Mouse (Mus musculus) adrenal gland, postnatal 10 days (tissue): ENCODE results near the gene Shld1. TPM values are rescaled to one million over a fixed set of nuclear protein-coding genes. Genes with fewer than 3 reads are reported as not detected.

ENCODE experiments used
- DNase-seq: peaks from one replicate; pipeline ENCODE4 v3.0.0; 2021; ENCODE audit warnings: mixed read lengths
- total RNA-seq, 2 experiments: library from RNA; stranded (reverse); gene quantifications; 2 replicates each; pipeline ENCODE4 v1.2.3; 2021

Gene Shld1
- total RNA-seq, 2 experiments from 2014 or later: 7.6 to 9.9 TPM

DNA sequence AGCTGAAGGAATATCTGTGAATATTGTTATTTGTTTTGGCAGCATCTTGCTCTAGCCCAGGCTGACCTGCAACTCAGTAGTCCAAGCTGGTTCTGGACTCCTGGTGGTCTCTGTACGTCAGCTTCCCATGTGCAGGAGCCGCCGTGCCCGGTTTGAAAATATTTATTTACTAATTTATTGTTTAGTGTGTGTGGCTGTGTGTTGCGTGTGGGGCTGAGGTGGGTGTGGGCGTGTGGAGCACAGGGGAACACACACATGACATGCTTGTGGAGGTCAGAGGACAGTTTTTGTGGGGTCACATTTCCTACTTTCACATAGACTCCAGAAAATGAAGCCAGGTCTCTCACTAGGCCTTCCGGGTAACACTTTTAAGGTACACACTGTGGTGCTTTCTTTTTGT is 37.8 kb downstream of the Shld1 start:
- DNase-seq: no peak

GRCm38 (mm10) chr2:132725376-132725905 is 38.7 kb downstream of the Shld1 start:
- no peak for DNase-seq

- DNase-seq: no peak
Observed at GRCm38 (mm10) chr2:132726156-132726555, 39.4 kb downstream of the Shld1 start.

GRCm38 (mm10) chr2:132732940-132733339 is 46.2 kb downstream of the Shld1 start:
- DNase-seq: no peak

GRCm38 (mm10) chr2:132733603-132734573 is 47.2 kb downstream of the Shld1 start:
- DNase-seq: no peak

DNA sequence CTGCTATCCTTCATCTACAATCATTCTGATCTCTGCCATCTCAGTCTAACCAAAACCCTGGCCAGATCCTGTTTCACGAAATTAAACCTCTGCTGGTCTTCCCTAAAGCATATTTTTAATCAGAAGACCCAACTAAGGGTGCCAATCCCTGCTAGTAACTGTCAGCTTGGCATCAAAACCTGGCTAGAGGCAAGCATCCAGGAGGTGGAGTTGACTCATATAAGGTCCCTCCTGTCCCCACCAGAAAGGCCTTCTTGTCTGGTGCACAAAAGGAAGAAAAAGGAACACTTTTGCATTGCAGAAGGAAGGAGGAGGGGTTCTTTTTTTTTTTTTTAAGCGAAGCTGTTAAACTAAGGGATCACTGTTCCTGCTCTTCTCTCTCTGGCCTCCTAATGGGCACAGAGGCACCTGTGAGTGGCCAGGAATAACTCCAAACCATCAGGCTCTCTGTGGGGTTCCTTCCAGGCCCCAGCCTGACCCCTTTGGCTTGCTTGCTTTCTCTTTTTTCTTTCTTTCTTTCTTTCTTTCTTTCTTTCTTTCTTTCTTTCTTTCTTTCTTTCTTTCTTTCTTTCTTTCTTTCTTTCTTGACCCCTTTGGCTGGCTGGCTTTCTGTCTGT is 52.2 kb downstream of the Shld1 start:
- DNase-seq: no peak

- peak; percentile 30 for DNase-seq
Observed at GRCm38 (mm10) chr2:132741862-132742347, 55.2 kb downstream of the Shld1 start.

DNA sequence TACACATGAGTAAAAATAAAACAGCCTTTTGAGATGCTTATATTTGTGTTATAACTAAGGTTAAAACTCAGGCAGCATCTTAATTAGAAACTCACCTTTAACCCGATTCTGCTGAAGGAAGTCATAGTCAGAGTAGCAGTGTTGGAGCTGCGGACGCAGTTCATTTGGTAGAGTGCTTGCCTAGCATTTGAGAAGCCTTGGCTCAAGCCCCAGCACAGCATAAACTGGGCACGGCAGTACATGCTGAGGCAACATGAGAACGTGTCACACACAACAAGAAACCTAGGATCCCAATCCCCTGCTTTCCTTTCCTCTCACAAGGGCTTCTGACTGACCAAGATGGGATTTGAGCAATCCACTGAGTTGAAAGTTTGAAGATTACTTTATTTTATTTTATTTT is 58.1 kb downstream of the Shld1 start:
- DNase-seq: no peak

DNA sequence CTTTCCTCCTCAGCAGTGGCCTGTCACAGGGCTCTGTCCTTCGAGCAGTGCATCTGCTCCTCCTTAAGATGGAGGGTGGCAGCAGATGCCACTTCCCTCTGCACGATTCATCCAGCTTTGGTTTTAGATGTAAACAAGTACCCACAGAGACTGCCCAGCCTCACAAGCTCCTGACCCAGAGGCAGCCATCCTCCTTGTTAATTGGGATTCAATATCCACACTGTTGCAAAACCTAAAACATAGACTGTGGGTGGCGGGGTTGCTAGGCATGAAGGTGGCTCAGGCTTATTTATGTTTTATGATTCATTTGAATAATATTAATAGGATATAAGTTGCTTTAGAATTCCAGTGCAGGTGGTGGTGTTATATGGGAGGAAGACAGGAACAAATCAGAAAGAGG is 59.4 kb downstream of the Shld1 start:
- no peak for DNase-seq

- DNase-seq: no peak
Observed at GRCm38 (mm10) chr2:132750726-132751125, 64.0 kb downstream of the Shld1 start.

DNA sequence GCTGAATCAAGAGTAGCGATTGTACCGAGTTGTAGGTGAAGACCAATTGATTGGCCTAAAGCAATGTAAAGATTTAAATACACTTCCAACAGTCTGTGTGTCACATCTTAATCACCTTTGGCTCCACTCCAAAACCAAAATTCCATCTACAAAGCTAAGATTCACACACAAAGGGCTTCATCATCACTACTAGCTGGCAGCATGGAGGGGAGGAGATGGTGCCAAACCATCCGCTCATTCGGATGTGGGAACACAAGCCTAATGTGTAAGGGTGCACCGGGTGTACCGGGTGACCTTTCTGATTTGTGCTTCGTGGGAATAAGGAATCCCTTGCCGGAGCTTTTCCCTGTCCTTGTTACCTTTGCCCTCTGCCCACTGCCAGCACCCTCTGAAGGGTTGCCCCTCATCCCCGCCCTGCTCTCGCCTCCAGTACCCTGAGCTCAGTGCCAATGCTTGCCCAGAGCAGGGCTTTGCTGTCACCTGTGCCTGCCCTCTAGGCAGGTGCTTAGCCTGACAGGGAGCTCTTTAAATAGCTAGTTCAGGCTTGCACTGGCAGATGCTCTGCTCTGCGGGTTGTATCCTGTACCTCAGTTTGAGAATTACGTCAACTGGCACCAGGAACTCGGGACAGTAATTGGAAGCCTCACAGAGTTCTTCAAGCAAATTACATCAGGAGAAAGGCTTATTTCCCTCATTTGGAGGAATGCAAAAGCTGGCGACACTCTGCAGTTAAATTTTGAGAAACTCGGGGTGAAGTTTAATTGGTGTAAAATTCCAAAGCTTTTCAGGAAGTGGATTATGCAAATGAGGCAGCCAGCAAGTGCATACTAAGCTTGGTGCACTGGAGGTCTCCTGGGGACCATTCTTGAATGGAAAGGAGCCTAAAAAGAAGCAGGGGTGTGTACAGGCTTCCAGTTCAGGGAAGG is 64.7 kb downstream of the Shld1 start:
- no peak for DNase-seq

- DNase-seq: no peak
Observed at GRCm38 (mm10) chr2:132752398-132752797, 65.7 kb downstream of the Shld1 start.

- DNase-seq: no peak
Observed at GRCm38 (mm10) chr2:132753137-132753536, 66.4 kb downstream of the Shld1 start.

DNA sequence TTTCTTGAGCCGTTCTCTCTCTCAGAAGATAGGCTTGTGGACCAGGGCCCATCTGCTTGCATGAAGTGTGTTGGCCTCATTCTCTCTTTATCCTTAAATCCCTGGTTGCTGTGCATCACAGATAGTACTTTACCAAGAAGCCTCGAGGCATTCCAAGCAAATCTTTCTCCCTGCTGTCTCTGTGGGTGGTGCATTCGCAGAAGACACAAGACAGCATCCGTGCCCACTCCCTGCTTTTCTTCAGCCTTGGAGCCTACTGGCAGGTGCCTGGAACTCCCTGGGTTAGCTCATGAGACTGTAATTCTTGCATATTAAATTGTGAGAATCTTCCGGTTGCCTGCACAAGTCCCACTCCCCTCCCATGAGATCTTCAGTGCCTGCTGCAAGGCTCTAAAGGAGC is 71.2 kb downstream of the Shld1 start:
- no peak for DNase-seq

DNA sequence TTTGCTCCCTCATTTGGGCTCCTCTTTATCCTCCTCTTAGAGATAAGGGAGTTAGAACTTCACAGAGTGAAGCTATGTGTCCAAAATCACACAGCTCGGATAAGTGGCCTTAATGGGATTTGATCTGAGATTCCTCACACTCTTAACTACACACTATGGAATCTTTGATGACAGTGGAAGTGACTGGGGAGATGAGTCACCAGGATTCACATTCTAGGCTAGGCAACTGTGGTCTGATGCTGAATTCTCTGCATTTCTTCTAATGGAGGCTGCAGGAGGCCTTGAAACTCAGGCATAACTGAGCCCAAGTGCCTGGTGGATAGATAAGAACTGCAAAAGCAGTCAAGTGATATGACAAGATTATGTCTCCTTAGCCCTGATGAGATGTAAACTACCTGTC is 84.1 kb downstream of the Shld1 start:
- no peak for DNase-seq

GRCm38 (mm10) chr2:132780978-132781377 is 94.2 kb downstream of the Shld1 start, which contains the start of gene Chgb:
TSS of gene Chgb (plus strand) at chr2:132781278.
- DNase-seq: no peak

DNA sequence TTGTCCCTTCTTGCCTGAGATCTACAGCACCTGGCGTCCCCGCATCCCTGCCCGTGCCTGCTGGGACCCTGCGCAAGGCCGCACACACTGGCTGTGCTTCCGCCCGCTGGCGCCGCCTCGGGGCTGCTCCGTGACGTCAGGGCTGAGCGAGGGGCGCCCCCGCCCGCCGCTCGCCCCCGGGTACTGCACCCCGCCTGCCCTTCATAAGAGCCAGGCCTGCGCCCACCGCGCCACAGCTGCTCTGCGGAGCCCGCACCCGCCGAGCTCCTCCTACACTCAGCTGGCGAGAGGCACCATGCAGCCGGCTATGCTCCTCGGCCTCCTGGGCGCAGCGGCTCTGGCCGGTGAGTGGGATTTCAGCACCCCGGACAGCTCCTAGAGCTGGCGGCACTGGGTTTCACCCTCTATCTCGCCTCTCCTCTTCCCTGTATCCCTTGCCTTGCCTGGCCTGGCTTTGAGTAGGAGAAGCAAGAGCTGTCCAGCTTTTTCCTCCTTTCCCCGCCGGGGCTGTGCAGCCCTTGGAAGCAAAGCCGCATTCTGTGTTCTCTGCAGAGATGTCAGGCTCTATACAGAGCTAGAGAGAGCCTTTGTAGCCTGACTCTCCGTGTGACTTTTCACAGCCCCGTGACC is 94.8 kb downstream of the Shld1 start:
- DNase-seq: peak; percentile 98

DNA sequence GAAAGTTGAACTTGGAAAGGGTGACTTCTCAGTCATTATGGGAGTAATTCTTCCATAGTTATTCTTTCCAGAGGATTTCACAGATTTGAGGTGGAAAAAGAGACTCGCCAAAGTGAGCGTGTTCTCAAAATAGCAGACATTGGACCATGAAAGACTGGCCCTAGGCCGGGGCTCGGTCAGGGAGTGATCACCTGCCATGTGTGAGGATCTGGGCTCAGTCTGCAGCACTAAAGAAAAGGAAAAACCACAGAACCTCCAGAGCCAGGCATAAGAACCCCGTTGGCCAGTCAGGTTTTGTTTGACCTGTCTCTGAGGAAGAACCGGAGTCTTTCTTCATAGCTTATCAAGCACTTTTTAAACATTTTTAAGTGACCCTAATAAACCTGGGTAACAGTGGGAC is 97.3 kb downstream of the Shld1 start:
- DNase-seq: no peak

DNA sequence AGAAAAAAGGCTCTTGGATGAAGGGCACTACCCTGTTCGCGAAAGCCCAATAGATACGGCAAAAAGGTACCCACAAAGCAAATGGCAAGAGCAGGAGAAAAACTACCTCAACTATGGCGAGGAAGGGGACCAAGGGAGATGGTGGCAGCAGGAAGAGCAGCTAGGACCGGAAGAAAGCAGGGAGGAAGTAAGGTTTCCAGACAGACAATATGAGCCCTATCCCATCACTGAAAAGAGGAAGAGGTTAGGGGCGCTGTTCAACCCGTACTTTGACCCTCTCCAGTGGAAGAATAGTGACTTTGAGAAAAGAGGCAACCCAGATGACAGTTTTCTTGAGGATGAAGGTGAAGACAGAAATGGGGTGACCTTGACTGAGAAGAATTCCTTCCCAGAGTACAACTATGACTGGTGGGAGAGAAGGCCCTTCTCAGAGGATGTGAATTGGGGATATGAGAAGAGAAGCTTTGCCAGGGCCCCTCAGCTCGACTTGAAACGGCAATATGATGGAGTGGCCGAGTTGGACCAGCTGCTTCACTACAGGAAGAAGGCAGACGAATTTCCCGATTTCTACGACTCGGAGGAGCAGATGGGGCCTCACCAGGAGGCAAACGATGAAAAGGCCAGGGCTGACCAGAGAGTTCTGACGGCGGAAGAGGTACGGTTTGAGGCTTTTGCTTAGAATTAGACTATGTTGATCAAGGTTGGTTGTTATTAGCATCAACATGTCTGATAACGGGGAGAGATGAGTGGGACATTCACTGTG is 106.9 kb downstream of the Shld1 start:
- DNase-seq: no peak

DNA sequence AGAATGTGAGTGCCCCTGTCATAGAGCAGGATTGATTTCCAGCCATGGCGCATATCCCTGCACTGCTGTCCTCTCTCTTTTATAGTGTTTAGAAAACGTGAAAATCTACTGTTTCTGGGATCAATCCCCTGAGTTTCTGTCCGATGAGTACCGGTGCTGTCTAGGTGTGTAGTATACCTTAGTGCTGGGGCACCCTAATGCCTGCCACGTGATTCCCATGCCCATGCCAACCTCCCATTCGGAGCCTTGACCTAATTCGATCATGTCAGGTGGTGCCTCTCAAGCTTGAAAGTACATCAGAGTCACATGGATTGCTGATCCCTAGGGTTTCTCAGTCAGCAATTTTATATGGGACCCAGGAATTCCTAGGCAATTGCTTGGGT is 107.5 kb downstream of the Shld1 start:
- no peak for DNase-seq
